Mouse (Mus musculus) heart, adult 2 months (tissue): ENCODE data around the gene Adamts12.

Experiments
- CTCF ChIP-seq: fragments of 200-600 bp; IDR thresholded peaks from 2 replicates; pipeline ENCODE4 v1.8.1; 2022; ENCODE audit warnings: antibody characterized with exemption, mild to moderate bottlenecking, moderate library complexity
- EP300 ChIP-seq: fragments of 200-500 bp; IDR thresholded peaks from 2 replicates; pipeline ENCODE4 v1.6.1; 2011; ENCODE audit warnings: low read depth, low read length, control low read depth; ENCODE audit not compliant: insufficient read depth

DNA sequence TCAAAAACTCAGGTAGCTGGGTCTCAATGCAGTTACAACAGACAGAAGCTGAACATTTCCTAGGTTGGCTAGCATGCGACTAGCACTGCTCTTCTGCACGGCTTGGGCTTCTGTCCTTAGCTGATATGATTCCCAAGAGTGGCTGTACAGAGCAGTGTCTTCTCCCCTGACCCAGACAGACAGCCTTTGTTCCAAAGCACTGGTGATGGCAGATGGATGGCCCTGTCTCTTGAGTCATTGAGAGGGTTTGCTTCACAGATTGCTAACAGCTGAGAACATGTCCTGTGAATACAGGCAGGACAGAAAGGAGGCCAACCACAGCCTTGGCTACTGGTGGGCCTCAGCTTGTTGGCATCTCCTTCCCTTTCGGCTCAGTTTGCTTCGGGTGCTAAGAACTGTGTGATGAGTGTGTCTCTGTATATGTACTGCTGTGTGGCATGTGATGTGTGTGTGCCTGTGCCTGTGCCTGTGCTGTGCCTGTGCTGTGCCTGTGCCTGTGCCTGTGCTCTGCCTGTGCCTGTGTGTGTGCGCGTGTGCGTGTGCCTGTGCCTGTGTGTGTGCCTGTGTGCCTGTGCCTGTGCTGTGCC, 109.4 kb downstream of the Adamts12 start:
- TF ChIP-seq CTCF (no peak), EP300 (no peak)
